Mouse (Mus musculus) stomach, postnatal 0 days (tissue): ENCODE data around the gene Higd1b.

Source experiments
- CTCF ChIP-seq: IDR thresholded peaks from 2 replicates; pipeline ENCODE4 v1.5.1; 2016; ENCODE audit warnings: antibody characterized with exemption, low read depth, mild to moderate bottlenecking, moderate library complexity
- EP300 ChIP-seq: optimal IDR thresholded peaks from 2 replicates; pipeline ENCODE3; 2016; ENCODE audit warnings: antibody characterized with exemption

DNA sequence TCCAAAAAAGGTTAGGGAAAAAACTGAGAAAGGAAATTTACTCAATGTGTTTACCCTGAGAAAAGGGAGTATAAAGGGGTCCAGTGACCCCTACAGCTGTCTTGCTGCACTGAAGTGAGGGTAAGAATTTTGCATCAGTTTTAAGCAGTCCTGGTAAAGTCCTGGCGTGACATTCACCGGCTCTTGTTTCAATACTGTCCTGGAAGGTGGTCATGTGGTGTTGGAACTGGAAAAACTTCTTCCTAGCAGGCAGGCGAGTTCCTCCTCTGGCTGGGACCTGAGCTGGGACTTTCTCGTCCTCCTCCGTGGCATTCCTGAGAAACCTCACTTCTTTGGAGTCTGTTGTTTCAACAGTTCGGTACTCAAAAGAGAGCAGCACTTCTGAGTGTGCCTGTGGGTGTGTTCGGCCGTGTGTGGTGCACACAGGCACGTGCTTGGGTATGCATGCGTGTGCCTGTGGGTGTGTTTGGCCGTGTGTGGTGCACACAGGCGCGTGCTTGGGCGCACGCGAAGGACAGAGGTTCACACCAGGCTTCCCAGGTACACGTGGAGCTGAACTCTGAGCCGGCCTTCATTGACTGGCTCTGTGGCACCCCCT lies 2.9 kb upstream of the Higd1b start:
- TF ChIP-seq CTCF (peak; percentile 39), EP300 (no peak)
